Mouse (Mus musculus) limb, embryonic 13.5 days (tissue): ENCODE results near the gene Mapkapk5. TPM values are rescaled to one million over a fixed set of nuclear protein-coding genes. Genes with fewer than 3 reads are reported as not detected.
"Not testable (repeated sequence)": the region's sequence is repeated elsewhere in the genome, so short reads cannot be mapped to it uniquely, and the experiment has no call there.

Experiments
- ATAC-seq: fragments of 200-750 bp; cut with Nextera tagmentation; 2 replicates; pipeline ENCODE4 v1.8.0; 2017; ENCODE audit warnings: low read depth, moderate number of reproducible peaks, moderate TSS enrichment; ENCODE audit not compliant: low FRiP score
- H3K27ac ChIP-seq: fragments of 300-500 bp; sonication (generic); 2 replicates; pipeline ENCODE4 v1.5.1; 2015; ENCODE audit warnings: inconsistent platforms, mild to moderate bottlenecking, moderate library complexity
- H3K27me3 ChIP-seq: fragments of 300-500 bp; sonication (generic); 2 replicates; pipeline ENCODE4 v1.6.1; 2015; ENCODE audit warnings: mild to moderate bottlenecking, inconsistent platforms
- H3K36me3 ChIP-seq: fragments of 300-500 bp; sonication (generic); 2 replicates; pipeline ENCODE4 v1.6.1; 2015; ENCODE audit warnings: inconsistent platforms, mild to moderate bottlenecking, moderate library complexity
- H3K4me1 ChIP-seq: fragments of 300-500 bp; sonication (generic); 2 replicates; pipeline ENCODE4 v1.6.1; 2015; ENCODE audit warnings: inconsistent platforms
- H3K4me2 ChIP-seq: fragments of 300-500 bp; sonication (generic); replicated peaks from 2 replicates; pipeline ENCODE4 v1.6.1; 2015; ENCODE audit warnings: inconsistent platforms, mild to moderate bottlenecking, moderate library complexity
- H3K4me3 ChIP-seq: fragments of 300-500 bp; sonication (generic); 2 replicates; pipeline ENCODE4 v1.5.1; 2015; ENCODE audit warnings: moderate library complexity, mild to moderate bottlenecking, inconsistent platforms
- H3K9ac ChIP-seq: fragments of 300-500 bp; sonication (generic); 2 replicates; pipeline ENCODE4 v1.6.1; 2015; ENCODE audit warnings: mild to moderate bottlenecking, inconsistent platforms
- H3K9me3 ChIP-seq: fragments of 300-500 bp; sonication (generic); 2 replicates; pipeline ENCODE4 v1.6.1; 2016; ENCODE audit warnings: inconsistent platforms
- WGBS: fragments of 180-500 bp; shearing (Covaris S2); methylation state at CpG from one replicate; pipeline ENCODE4 v1.1.7; 2015; 5-methylcytosine and 5-hydroxymethylcytosine counted together
- polyA plus RNA-seq: library from polyadenylated mRNA; unstranded; fragments of >200 nt; fragmentation: Nextera tagmentation; extraction: Ambion mirVana; gene quantifications from 2 replicates; pipeline ENCODE4 v1.2.1, GENCODE M21; 2015

Gene Mapkapk5
- polyA plus RNA-seq, 1 experiment from 2014 or later: 60.5 TPM

- H3K9ac ChIP-seq, H3K4me1 ChIP-seq, H3K4me3 ChIP-seq, ATAC-seq, H3K27me3 ChIP-seq, H3K4me2 ChIP-seq, H3K27ac ChIP-seq, H3K9me3 ChIP-seq: not testable (repeated sequence)
- H3K36me3 ChIP-seq: peaks cover 62% of the 10 kb centered on the region
- WGBS: 95% methylated on average over 11 of the region's 17 CpGs
These were observed 25.9 kb downstream of the Mapkapk5 start for GRCm38 (mm10) chr5:121519758-121520157.

DNA sequence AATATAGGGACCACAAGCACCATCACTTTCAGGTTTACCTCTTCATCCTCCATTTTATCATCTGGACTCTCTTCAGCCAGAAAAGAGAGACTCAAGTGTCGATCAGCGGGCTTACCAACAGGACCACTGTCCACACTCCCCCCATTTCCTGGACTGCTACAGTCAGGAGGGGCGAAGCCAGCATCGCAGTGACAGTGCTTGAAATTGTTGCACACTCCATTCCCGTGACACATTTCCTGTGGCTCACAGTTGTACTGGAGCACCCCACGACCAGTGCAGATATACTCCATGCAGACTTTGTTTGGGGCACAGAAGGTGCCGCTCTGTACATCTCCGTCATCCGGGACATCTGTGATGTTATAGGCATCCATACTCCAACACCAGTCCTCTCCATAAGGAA lies 26.7 kb downstream of the Mapkapk5 start:
- 92% methylated on average over 9 of the region's 9 CpGs for WGBS
- ATAC-seq: no peak

DNA sequence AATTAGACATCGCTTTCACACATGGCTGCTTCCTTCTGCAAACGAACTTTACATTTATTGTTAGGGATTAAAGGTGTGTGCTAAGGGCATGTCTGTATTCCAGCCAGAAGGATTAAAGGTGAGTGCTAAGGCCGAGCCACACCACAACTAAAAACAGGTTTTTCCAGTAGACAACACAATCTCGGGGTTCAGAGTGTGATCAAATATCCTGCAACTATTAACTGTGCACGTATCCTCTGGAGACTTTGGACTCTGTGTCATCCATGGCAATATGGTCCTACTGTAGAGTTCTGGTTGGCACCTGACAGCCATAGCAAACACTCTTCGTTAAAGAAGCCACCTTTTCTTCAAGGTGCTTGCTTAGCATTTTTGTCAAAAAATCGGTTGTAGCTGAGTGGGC lies 35.7 kb downstream of the Mapkapk5 start:
- Histone ChIP-seq H3K27me3 (no peaks in the 10 kb centered on the region), H3K27ac (no peak overlapping the region), H3K9me3 (no peaks in the 10 kb centered on the region), H3K4me3 (no peak overlapping the region), H3K9ac (no peak overlapping the region), H3K4me1 (no peaks in the 10 kb centered on the region), H3K4me2 (no peak overlapping the region), H3K36me3 (no peaks in the 10 kb centered on the region)
- WGBS: 81% methylated on average over 7 of the region's 7 CpGs
- no peak for ATAC-seq

More for the DNA sequence above, 26.7 kb downstream of the Mapkapk5 start:
- Histone ChIP-seq H3K9ac (no peak overlapping the region), H3K27me3 (no peaks in the 10 kb centered on the region), H3K4me2 (no peak overlapping the region), H3K27ac (no peak overlapping the region), H3K36me3 (peaks cover 54% of the 10 kb centered on the region), H3K4me1 (no peaks in the 10 kb centered on the region), H3K9me3 (no peaks in the 10 kb centered on the region), H3K4me3 (no peak overlapping the region)

DNA sequence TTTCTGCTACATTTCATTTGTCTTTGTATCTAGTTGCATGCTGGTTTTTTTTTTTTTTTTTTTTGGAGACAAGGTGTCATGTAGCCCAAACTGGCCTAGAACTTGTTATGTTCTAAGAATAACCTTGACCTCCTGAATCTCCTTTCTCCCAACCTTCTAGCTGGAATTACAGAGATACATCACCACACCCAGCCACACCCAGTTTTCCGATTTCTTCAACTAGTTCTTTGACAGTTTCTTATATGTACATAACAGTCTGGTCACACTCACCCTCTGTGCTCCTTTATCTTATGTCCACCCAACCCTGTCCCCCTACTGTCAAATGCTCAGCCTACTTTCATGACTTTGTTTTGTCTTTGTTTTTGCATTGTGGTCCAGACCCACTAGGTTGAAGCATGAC lies 38.9 kb downstream of the Mapkapk5 start:
- Histone ChIP-seq H3K36me3 (no peaks in the 10 kb centered on the region), H3K4me2 (no peak overlapping the region), H3K4me1 (no peaks in the 10 kb centered on the region), H3K27ac (no peak overlapping the region), H3K27me3 (no peaks in the 10 kb centered on the region), H3K9me3 (no peaks in the 10 kb centered on the region), H3K4me3 (no peak overlapping the region), H3K9ac (no peak overlapping the region)
- no peak for ATAC-seq
- 93% methylated on average over 1 of the region's 1 CpGs for WGBS

- Histone ChIP-seq H3K27ac (no peak within 1 kb of the TSS), H3K4me3 (no peak within 1 kb of the TSS), H3K9me3 (no peaks in the 10 kb centered on the region), H3K27me3 (no peaks in the 10 kb centered on the region), H3K36me3 (no peaks in the 10 kb centered on the region), H3K9ac (no peak within 1 kb of the TSS), H3K4me2 (no peak within 1 kb of the TSS), H3K4me1 (no peaks in the 10 kb centered on the region)
- ATAC-seq: no peak
- 78% methylated on average over 3 of the region's 3 CpGs for WGBS
These were observed 42.5 kb downstream of the Mapkapk5 start, which contains the start of gene Adam1b for GRCm38 (mm10) chr5:121503231-121503630. Gene Adam1b (minus strand): TSS chr5:121503435.

DNA sequence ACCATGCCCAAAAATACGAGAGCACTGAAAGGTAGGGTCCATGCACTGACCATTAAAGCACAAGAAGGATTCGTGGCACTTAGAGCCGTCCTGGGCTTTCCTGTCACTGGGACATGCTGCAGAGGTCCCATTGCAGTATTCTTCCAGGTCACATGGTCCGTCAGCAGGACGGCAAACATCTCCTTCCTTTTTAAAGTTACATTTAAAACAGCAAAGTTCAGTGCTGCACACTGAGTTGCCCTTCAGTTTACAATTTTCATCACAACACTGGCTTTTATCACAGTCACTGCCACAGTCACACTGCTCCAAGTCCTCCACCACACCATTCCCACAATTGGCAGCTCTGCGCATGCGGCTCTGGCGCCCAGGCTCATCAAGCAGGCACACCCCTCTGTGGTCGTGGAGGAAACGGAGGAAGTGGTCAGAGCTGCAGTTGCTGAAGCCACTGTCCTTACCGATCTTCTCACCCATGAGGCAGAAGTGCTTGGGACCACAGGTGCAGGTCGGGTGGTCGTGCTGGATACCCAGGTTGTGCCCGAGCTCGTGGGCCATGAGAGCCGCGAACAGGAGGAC lies 44.2 kb downstream of the Mapkapk5 start:
- H3K27me3 ChIP-seq, H3K4me1 ChIP-seq, ATAC-seq, H3K27ac ChIP-seq, H3K9ac ChIP-seq, H3K36me3 ChIP-seq, H3K4me2 ChIP-seq, H3K4me3 ChIP-seq, H3K9me3 ChIP-seq: not testable (repeated sequence)
- WGBS: 69% methylated on average over 10 of the region's 17 CpGs

DNA sequence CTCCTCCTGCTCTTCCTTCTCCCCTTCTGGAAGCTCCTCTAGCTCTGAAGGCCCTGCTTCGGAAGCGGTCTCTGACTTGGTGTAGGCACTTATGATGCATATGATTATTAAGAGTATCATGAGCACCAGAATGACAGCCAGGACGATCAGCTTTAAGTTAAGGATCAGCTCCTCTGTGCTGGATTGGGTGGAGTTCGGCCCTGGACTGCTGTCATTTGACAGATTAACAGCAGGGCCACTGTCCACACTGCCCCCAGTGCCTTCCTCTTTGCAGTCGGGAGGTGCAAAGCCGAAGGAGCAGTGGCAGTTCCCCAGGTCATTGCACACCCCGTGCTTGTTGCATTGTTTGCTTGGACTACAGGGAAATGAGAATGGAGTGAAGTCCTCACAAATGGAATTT lies 45.0 kb downstream of the Mapkapk5 start:
- no peak for ATAC-seq
- Histone ChIP-seq H3K4me2 (no peak overlapping the region), H3K4me3 (no peak overlapping the region), H3K4me1 (no peaks in the 10 kb centered on the region), H3K9me3 (no peaks in the 10 kb centered on the region), H3K27me3 (no peaks in the 10 kb centered on the region), H3K36me3 (no peaks in the 10 kb centered on the region), H3K27ac (no peak overlapping the region), H3K9ac (no peak overlapping the region)
- WGBS: 77% methylated on average over 7 of the region's 7 CpGs

GRCm38 (mm10) chr5:121493305-121493704 lies 52.4 kb downstream of the Mapkapk5 start:
- WGBS: 57% methylated on average over 8 of the region's 8 CpGs
- Histone ChIP-seq H3K9me3 (no peaks in the 10 kb centered on the region), H3K4me1 (no peaks in the 10 kb centered on the region), H3K27me3 (no peaks in the 10 kb centered on the region), H3K27ac (no peak overlapping the region), H3K4me3 (no peak overlapping the region), H3K4me2 (no peak overlapping the region), H3K36me3 (no peaks in the 10 kb centered on the region), H3K9ac (no peak overlapping the region; the same call in 1 of the 2 replicates)
- ATAC-seq: no peak

DNA sequence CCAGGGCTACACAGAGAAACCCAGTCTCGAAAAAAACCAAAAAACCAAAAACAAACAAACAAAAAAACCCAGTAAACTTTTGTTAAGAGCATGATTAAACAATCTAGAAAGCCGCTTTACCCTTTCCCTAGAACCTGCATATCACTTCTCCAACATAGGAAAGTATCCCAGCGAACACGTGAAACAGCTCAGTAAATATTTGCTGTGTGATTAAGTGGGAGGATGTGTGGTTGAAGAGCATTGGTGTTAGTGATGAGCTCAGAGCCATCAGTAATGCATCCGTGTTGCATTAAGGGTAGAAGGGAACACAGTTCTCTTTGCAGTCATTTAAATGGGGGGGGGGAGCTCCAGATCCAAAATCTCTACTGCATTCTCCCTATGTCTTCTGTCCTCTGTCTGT lies 60.9 kb downstream of the Mapkapk5 start:
- no peak overlapping the region for H3K9ac ChIP-seq
- no peak for ATAC-seq
- no peak overlapping the region for H3K4me3 ChIP-seq
- no peak overlapping the region for H3K4me2 ChIP-seq
- 87% methylated on average over 5 of the region's 5 CpGs for WGBS
- no peaks in the 10 kb centered on the region for H3K9me3 ChIP-seq
- no peak overlapping the region for H3K27ac ChIP-seq
- no peaks in the 10 kb centered on the region for H3K4me1 ChIP-seq
- no peaks in the 10 kb centered on the region for H3K36me3 ChIP-seq
- H3K27me3 ChIP-seq: no peaks in the 10 kb centered on the region

- H3K27me3 ChIP-seq: no peaks in the 10 kb centered on the region
- 38% methylated on average over 3 of the region's 3 CpGs for WGBS
- no peak for ATAC-seq
- H3K9ac ChIP-seq: no peak overlapping the region
- H3K4me1 ChIP-seq: no peaks in the 10 kb centered on the region
- H3K27ac ChIP-seq: no peak overlapping the region
- no peaks in the 10 kb centered on the region for H3K36me3 ChIP-seq
- H3K4me3 ChIP-seq: no peak overlapping the region
- H3K9me3 ChIP-seq: no peaks in the 10 kb centered on the region
- no peak overlapping the region for H3K4me2 ChIP-seq
These were observed 68.0 kb downstream of the Mapkapk5 start for GRCm38 (mm10) chr5:121477680-121478079.

DNA sequence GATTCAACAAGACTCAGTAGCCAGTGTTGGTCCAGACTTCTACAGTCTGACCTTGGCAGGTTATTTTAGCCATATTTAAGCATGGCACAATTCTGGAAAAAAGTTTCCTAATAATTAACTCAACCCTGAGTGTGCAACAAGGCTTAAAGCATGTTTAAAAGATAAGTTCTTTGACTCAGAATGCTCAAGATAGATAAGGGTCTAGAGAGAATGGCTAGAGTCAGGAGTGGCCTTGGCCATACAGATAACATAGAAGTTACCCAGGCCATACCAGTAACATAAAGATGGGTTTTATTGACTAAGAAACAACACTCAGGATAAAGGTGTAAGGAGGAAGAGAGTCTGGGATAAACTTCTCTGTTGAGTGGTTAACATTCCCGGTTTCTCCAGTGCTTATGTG lies 69.7 kb downstream of the Mapkapk5 start:
- ATAC-seq: no peak
- no peaks in the 10 kb centered on the region for H3K4me1 ChIP-seq
- no peaks in the 10 kb centered on the region for H3K36me3 ChIP-seq
- no peak overlapping the region for H3K9ac ChIP-seq
- H3K27me3 ChIP-seq: no peaks in the 10 kb centered on the region
- H3K9me3 ChIP-seq: no peaks in the 10 kb centered on the region
- H3K4me3 ChIP-seq: no peak overlapping the region
- H3K4me2 ChIP-seq: no peak overlapping the region
- H3K27ac ChIP-seq: no peak overlapping the region
- WGBS: 79% methylated on average over 1 of the region's 1 CpGs
